Mouse (Mus musculus) liver, adult 2 months (tissue): ENCODE measurements around the gene Usp17lc. TPM values are rescaled to one million over a fixed set of nuclear protein-coding genes. Genes with fewer than 3 reads are reported as not detected.
"Not testable (repeated sequence)": the region's sequence is repeated elsewhere in the genome, so short reads cannot be mapped to it uniquely, and the experiment has no call there.

Experiments
- DNase-seq: peaks from one replicate; pipeline ENCODE4 v3.0.0-alpha.2; 2011; ENCODE audit warnings: low read depth, low spot score; ENCODE audit errors: extremely low read depth
- H3K27ac ChIP-seq: fragments of 200-500 bp; replicated peaks from 2 replicates; pipeline ENCODE4 v1.5.1; 2012; ENCODE audit warnings: low read depth, mild to moderate bottlenecking, control low read depth, inconsistent platforms, low read length; ENCODE audit not compliant: insufficient read depth
- H3K27me3 ChIP-seq: fragments of 200-500 bp; 2 replicates; pipeline ENCODE4 v1.6.1; 2012; ENCODE audit warnings: mild to moderate bottlenecking, moderate library complexity, low read length, inconsistent platforms; ENCODE audit not compliant: control insufficient read depth, insufficient read depth
- H3K36me3 ChIP-seq: fragments of 200-500 bp; 2 replicates; pipeline ENCODE4 v1.6.1; 2012; ENCODE audit warnings: low read length, inconsistent platforms; ENCODE audit not compliant: control insufficient read depth, insufficient read depth
- H3K4me1 ChIP-seq: fragments of 200-500 bp; 2 replicates; pipeline ENCODE4 v1.6.1; 2011; ENCODE audit warnings: low read length; ENCODE audit not compliant: control insufficient read depth, insufficient read depth
- H3K4me3 ChIP-seq: fragments of 200-500 bp; 2 replicates; pipeline ENCODE4 v1.5.1; 2011; ENCODE audit warnings: low read depth, mild to moderate bottlenecking, control low read depth, low read length, moderate library complexity; ENCODE audit not compliant: insufficient read depth
- H3K79me2 ChIP-seq: fragments of 200-500 bp; 2 replicates; pipeline ENCODE4 v1.6.1; 2012; ENCODE audit warnings: inconsistent platforms, mild to moderate bottlenecking, low read length, moderate library complexity; ENCODE audit not compliant: control insufficient read depth, insufficient read depth
- H3K9ac ChIP-seq: fragments of 200-500 bp; 2 replicates; pipeline ENCODE4 v1.6.1; 2012; ENCODE audit warnings: low read depth, mild to moderate bottlenecking, control low read depth, inconsistent platforms, low read length
- CTCF ChIP-seq: fragments of 200-500 bp; IDR thresholded peaks from 2 replicates; pipeline ENCODE4 v1.5.1; 2011; ENCODE audit warnings: low read depth, low read length, control low read depth
- POLR2A ChIP-seq: fragments of 200-500 bp; IDR thresholded peaks from 2 replicates; pipeline ENCODE4 v1.6.1; 2011; ENCODE audit warnings: low read length, control low read depth; ENCODE audit not compliant: insufficient read depth; ENCODE audit errors: extremely low read depth
- WGBS: fragments of 180-500 bp; shearing (Covaris S2); methylation state at CpG from one replicate; pipeline ENCODE4 v1.1.7; 2018; 5-methylcytosine and 5-hydroxymethylcytosine counted together
- polyA plus RNA-seq: library from polyadenylated mRNA; depleted of rRNA; stranded (reverse); fragments of >200 nt; gene quantifications from 2 replicates; pipeline ENCODE4 v1.2.3, GENCODE M21; 2012; rRNA removed
- total RNA-seq: library from RNA; depleted of rRNA; stranded (reverse); fragments of >200 nt; gene quantifications from 2 replicates; pipeline ENCODE4 v1.2.3, GENCODE M21; 2014; rRNA removed

The Usp17lc gene
- not detected in 2 replicates for total RNA-seq
- polyA plus RNA-seq, result not detected in 2 replicates

DNA sequence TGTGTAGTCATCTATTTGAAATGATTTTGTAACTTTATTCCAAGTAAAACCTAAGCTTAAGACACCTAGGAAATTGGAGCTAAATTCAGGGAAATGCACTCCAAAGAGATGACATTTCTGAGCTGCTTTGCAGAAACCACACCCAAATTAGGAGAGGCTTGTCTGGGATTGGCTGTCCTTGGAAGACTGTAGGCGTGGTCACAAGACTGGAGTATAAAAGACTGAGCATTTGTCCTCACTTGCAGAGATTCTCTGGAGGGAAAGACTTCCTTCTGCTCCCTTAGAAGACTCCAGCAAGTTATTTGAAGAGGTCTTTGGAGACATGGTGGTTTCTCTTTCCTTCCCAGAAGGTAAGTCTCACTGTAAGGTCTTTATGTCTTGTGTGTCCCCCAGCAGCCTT is at the start of gene Usp17lc:
Usp17lc (plus strand) TSS at position 301 of the 400 bp plus-strand sequence.
- not testable (repeated sequence) for H3K4me3 ChIP-seq, H3K79me2 ChIP-seq, H3K9ac ChIP-seq, H3K4me1 ChIP-seq, H3K27me3 ChIP-seq, DNase-seq, H3K36me3 ChIP-seq, H3K27ac ChIP-seq
- WGBS, result 67% methylated on average over 1 of the region's 1 CpGs

DNA sequence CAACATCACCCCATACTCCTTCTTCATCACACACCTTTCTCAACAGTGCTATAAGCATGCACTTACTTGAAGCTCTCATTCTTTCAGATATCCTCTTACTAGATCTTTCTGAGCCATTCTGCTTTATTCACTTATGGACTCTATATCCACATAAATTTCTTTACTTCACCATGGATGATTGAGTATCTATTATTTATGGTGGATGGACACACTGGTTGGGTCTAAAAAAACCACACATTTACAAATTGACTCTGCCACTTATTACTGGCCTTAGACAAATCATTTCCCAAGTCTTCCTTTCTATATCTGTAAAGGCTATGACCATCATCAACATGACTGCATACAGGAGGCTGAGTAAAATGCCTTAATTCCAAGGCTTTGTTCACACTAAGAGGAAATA is 28.8 kb upstream of the Usp17lc start, which contains the start of gene Olfr603:
Olfr603 (minus strand) TSS at position 101 of the 400 bp plus-strand sequence.
- no peak for TF ChIP-seq CTCF
- TF ChIP-seq POLR2A, result no peak

GRCm38 (mm10) chr7:103397758-103398157 is 17.1 kb upstream of the Usp17lc start:
- no peaks in the 10 kb centered on the region for H3K79me2 ChIP-seq
- H3K27ac ChIP-seq, result no peak overlapping the region
- no peak for TF ChIP-seq CTCF
- no peak for TF ChIP-seq POLR2A
- no peaks in the 10 kb centered on the region for H3K4me1 ChIP-seq
- H3K4me3 ChIP-seq, result no peak overlapping the region
- H3K36me3 ChIP-seq, result no peaks in the 10 kb centered on the region
- DNase-seq, result no peak
- no peaks in the 10 kb centered on the region for H3K27me3 ChIP-seq
- H3K9ac ChIP-seq, result no peak overlapping the region

More for the DNA sequence above, 28.8 kb upstream of the Usp17lc start, which contains the start of gene Olfr603:
- H3K36me3 ChIP-seq, result no peaks in the 10 kb centered on the region
- H3K9ac ChIP-seq, result no peak within 1 kb of the TSS
- H3K4me3 ChIP-seq, result no peak within 1 kb of the TSS
- no peak within 1 kb of the TSS for H3K27ac ChIP-seq
- no peaks in the 10 kb centered on the region for H3K27me3 ChIP-seq
- no peaks in the 10 kb centered on the region for H3K79me2 ChIP-seq
- H3K4me1 ChIP-seq, result no peaks in the 10 kb centered on the region
- DNase-seq, result no peak

- WGBS, result 6% methylated on average over 1 of the region's 1 CpGs
Observed at GRCm38 (mm10) chr7:103398981-103399380, 15.9 kb upstream of the Usp17lc start.

DNA sequence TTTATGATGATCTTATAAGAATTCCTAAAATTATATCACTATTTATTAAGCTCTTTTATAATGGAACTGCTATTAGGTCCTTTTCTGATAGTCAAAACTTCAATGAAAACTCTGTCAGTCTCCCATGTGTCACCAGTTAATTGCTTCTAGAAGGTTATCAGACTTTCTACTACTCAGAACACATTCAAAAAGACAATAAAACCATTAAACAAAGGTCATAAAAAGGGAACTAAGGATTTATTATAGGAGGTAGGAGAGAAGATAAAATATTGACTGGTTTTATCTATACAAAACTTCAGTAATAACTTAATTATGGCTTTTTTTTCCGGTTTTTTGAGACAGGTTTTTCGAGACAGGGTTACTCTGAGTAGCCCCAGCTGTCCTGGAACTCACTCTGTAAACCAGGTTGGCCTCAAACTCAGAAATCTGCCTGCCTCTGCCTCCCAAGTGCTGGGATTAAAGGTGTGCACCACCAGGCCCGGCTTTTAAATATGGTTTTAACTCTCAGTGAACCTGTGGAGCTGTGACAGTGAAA is 8.3 kb upstream of the Usp17lc start:
- not testable (repeated sequence) for H3K4me1 ChIP-seq, H3K27ac ChIP-seq, H3K79me2 ChIP-seq, H3K27me3 ChIP-seq, H3K9ac ChIP-seq, DNase-seq, H3K4me3 ChIP-seq, H3K36me3 ChIP-seq
- WGBS, result 63% methylated on average over 3 of the region's 3 CpGs

More at GRCm38 (mm10) chr7:103398981-103399380, 15.9 kb upstream of the Usp17lc start:
- no peak overlapping the region for H3K9ac ChIP-seq
- TF ChIP-seq POLR2A (no peak), CTCF (no peak)
- no peaks in the 10 kb centered on the region for H3K4me1 ChIP-seq
- no peak overlapping the region for H3K4me3 ChIP-seq
- no peaks in the 10 kb centered on the region for H3K36me3 ChIP-seq
- no peak overlapping the region for H3K27ac ChIP-seq
- no peaks in the 10 kb centered on the region for H3K79me2 ChIP-seq
- no peaks in the 10 kb centered on the region for H3K27me3 ChIP-seq
- no peak for DNase-seq

- H3K36me3 ChIP-seq, result no peaks in the 10 kb centered on the region
- no peak for DNase-seq
- TF ChIP-seq CTCF, result no peak
- no peak for TF ChIP-seq POLR2A
- H3K4me3 ChIP-seq, result no peak within 1 kb of the TSS
- no peaks in the 10 kb centered on the region for H3K4me1 ChIP-seq
- no peaks in the 10 kb centered on the region for H3K27me3 ChIP-seq
- no peak within 1 kb of the TSS for H3K27ac ChIP-seq
- H3K9ac ChIP-seq, result no peak within 1 kb of the TSS
- no peaks in the 10 kb centered on the region for H3K79me2 ChIP-seq
- 83% methylated on average over 1 of the region's 1 CpGs for WGBS
Observed at GRCm38 (mm10) chr7:103445339-103445738, 30.5 kb downstream of the Usp17lc start, which contains the start of gene Olfr605. Olfr605 (minus strand) TSS chr7:103445439.
